ENCODE assay signal across 16 mouse cellular contexts in genomic region chr2:44068151-44068840, GRCm38 (mm10).
DNase-seq lines count a peak whose midpoint lies in the region; ATAC-seq and TF ChIP-seq lines count a peak whose summit lies in the region.
"Had no signal": no experiment of that assay in that cellular context is flagged by ENCODE, and none has a peak within 500 bp of the region (broad histone marks: within the 10 kb centered on the region; RNA-seq: fewer than 3 reads in every experiment).

No protein-coding gene starts in this region.

- no peak overlapping the region for H3K4me3 ChIP-seq in kidney, adult 2 months (ENCODE audit: insufficient read depth, low read depth, low read length)
- H3K4me3 ChIP-seq in kidney, embryonic 16.5 days (ENCODE audit: low read length): no peak overlapping the region
- H3K4me3 ChIP-seq: erythroblast, embryonic 14.5 days; limb, embryonic 15.5 days; neural tube, embryonic 13.5 days had no signal

- no peak for TF ChIP-seq CTCF in kidney, adult 2 months (conservative IDR thresholded peaks at IDR 0.05; ENCODE audit: insufficient read depth, insufficient read length, low read depth, low read length)

- no peaks in the 10 kb centered on the region for H3K27me3 ChIP-seq in kidney, adult 2 months (replicated peaks; ENCODE audit: control insufficient read depth, insufficient read depth, low read length)
- no peaks in the 10 kb centered on the region for H3K27me3 ChIP-seq in kidney, embryonic 16.5 days (ENCODE audit: insufficient read depth, low read length)
- H3K27me3 ChIP-seq: CH12.LX; limb, embryonic 15.5 days; neural tube, embryonic 13.5 days had no signal

- ATAC-seq in kidney, embryonic 16.5 days (ENCODE audit: low FRiP score, low TSS enrichment): no peak
- ATAC-seq in CD4-positive, CD25-positive, alpha-beta regulatory T cell, adult 4 months: no peak
- ATAC-seq: forebrain, embryonic 16.5 days had no signal

- no peak overlapping the region for H3K4me2 ChIP-seq in kidney, embryonic 16.5 days (replicated peaks; ENCODE audit: low read depth, low read length)
- H3K4me2 ChIP-seq: limb, embryonic 15.5 days; neural tube, embryonic 13.5 days had no signal

- 74% methylated on average over 7 of the region's 7 CpGs for WGBS in kidney, adult 2 months
- WGBS in kidney, embryonic 16.5 days: 80% methylated on average over 7 of the region's 7 CpGs

- H3K4me1 ChIP-seq in kidney, adult 2 months (ENCODE audit: control insufficient read depth, insufficient read depth, low read length): no peaks in the 10 kb centered on the region
- no peaks in the 10 kb centered on the region for H3K4me1 ChIP-seq in kidney, embryonic 16.5 days (ENCODE audit: insufficient read depth, low read length)
- H3K4me1 ChIP-seq: limb, embryonic 15.5 days; neural tube, embryonic 13.5 days had no signal

- peak; percentile 3 for DNase-seq in cerebellum, adult 11 months
- no peak for DNase-seq in cerebellum, adult 11-12 months
- DNase-seq in kidney, adult 2 months: peak; percentile 39
- DNase-seq in testis, postnatal 14 days (ENCODE audit: low spot score): peak; percentile 5
- DNase-seq in testis, postnatal 10 days (ENCODE audit: low spot score): no peak
- DNase-seq in heart, postnatal 4 days: peak; percentile 9
- DNase-seq: retina, postnatal 1 day; thymus, postnatal 4 days had no signal

- no peaks in the 10 kb centered on the region for H3K36me3 ChIP-seq in kidney, adult 2 months (ENCODE audit: control insufficient read depth, insufficient read depth, low read length)
- no peaks in the 10 kb centered on the region for H3K36me3 ChIP-seq in kidney, embryonic 16.5 days (ENCODE audit: insufficient read depth, low read length)
- H3K36me3 ChIP-seq: limb, embryonic 15.5 days; neural tube, embryonic 13.5 days had no signal

- H3K27ac ChIP-seq in kidney, adult 2 months (ENCODE audit: insufficient read depth, low read depth, low read length): no peak overlapping the region
- no peak overlapping the region for H3K27ac ChIP-seq in kidney, embryonic 16.5 days (ENCODE audit: low read length)
- H3K27ac ChIP-seq: limb, embryonic 15.5 days; neural tube, embryonic 13.5 days; stomach, postnatal 0 days had no signal

- H3K9me3 ChIP-seq in kidney, embryonic 16.5 days (ENCODE audit: low read length): no peaks in the 10 kb centered on the region
- H3K9me3 ChIP-seq: limb, embryonic 15.5 days; neural tube, embryonic 13.5 days had no signal

- H3K9ac ChIP-seq in kidney, embryonic 16.5 days (replicated peaks; ENCODE audit: low read length): no peak overlapping the region
- H3K9ac ChIP-seq: limb, embryonic 15.5 days; neural tube, embryonic 13.5 days had no signal

- TF ChIP-seq POLR2A in kidney, adult 2 months (IDR thresholded peaks at IDR 0.05; ENCODE audit: low read depth, low read length): no peak

Comparison
In these comparisons a context has a peak if more than half of its experiments do, and no peak if none do; other contexts are left out.
1. DNase-seq: peak in cerebellum, adult 11 months (single experiment), kidney, adult 2 months (single experiment), testis, postnatal 14 days (single experiment) and heart, postnatal 4 days (single experiment); none in cerebellum, adult 11-12 months (single experiment) and testis, postnatal 10 days (single experiment).